Mouse (Mus musculus) testis, adult 2 months (tissue): ENCODE results near the gene Arhgap4. TPM values are rescaled to one million over a fixed set of nuclear protein-coding genes. Genes with fewer than 3 reads are reported as not detected.

ENCODE experiments used
- H3K27ac ChIP-seq: fragments of 200-500 bp; 2 replicates; pipeline ENCODE4 v1.5.1; 2012; ENCODE audit warnings: low read depth, low read length; ENCODE audit not compliant: control insufficient read depth, insufficient read depth
- H3K27me3 ChIP-seq: fragments of 200-500 bp; 2 replicates; pipeline ENCODE4 v1.6.1; 2012; ENCODE audit warnings: mild to moderate bottlenecking, low read length, moderate library complexity; ENCODE audit not compliant: control insufficient read depth, insufficient read depth
- H3K36me3 ChIP-seq: fragments of 200-500 bp; 2 replicates; pipeline ENCODE4 v1.6.1; 2012; ENCODE audit warnings: mild to moderate bottlenecking, low read length; ENCODE audit not compliant: control insufficient read depth, insufficient read depth
- H3K4me1 ChIP-seq: fragments of 200-500 bp; 2 replicates; pipeline ENCODE4 v1.6.1; 2012; ENCODE audit warnings: low read length; ENCODE audit not compliant: control insufficient read depth, insufficient read depth
- H3K4me3 ChIP-seq: fragments of 200-500 bp; 2 replicates; pipeline ENCODE4 v1.5.1; 2012; ENCODE audit warnings: low read depth, mild to moderate bottlenecking, low read length, moderate library complexity, mixed read lengths; ENCODE audit not compliant: control insufficient read depth
- CTCF ChIP-seq: fragments of 200-500 bp; IDR thresholded peaks from 2 replicates; pipeline ENCODE4 v1.5.1; 2012; ENCODE audit warnings: low read depth, mild to moderate bottlenecking, inconsistent platforms, low read length, moderate library complexity; ENCODE audit not compliant: control insufficient read depth, insufficient read depth, insufficient replicate concordance
- POLR2A ChIP-seq: fragments of 200-500 bp; IDR thresholded peaks from 2 replicates; pipeline ENCODE4 v1.6.1; 2012; ENCODE audit warnings: low read depth, mild to moderate bottlenecking, inconsistent platforms, low read length, moderate library complexity; ENCODE audit not compliant: control insufficient read depth
- polyA plus RNA-seq: library from polyadenylated mRNA; depleted of rRNA; stranded (reverse); fragments of >200 nt; gene quantifications from 2 replicates; pipeline ENCODE4 v1.2.3, GENCODE M21; 2012; rRNA removed

Gene Arhgap4
- polyA plus RNA-seq, 1 experiment = 0.44 TPM

DNA sequence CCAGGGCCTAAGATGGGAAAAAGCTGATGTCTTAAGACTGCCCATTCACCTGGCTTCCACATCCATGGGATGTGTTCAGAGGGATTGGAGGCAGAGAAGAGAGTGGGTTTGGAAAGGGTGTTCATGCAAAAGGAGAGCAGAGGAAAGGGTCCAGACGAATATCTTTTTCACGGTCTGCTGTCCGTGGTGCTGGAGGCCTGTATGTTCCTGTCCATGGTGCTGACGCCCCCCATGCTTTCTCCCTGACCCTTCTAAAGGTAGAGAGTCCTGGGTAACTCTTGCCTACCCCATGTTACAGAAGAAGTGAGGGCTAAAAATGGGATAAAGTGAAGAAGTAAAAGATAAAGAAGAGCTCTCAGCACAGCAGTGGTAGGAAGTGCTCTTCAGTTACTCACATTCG is 52.3 kb downstream of the Arhgap4 start:
- H3K4me1 ChIP-seq = no peaks in the 10 kb centered on the region
- H3K27me3 ChIP-seq = no peaks in the 10 kb centered on the region
- TF ChIP-seq POLR2A (no peak), CTCF (no peak)
- no peaks in the 10 kb centered on the region for H3K36me3 ChIP-seq
- no peak overlapping the region for H3K4me3 ChIP-seq
- H3K27ac ChIP-seq = no peak overlapping the region

DNA sequence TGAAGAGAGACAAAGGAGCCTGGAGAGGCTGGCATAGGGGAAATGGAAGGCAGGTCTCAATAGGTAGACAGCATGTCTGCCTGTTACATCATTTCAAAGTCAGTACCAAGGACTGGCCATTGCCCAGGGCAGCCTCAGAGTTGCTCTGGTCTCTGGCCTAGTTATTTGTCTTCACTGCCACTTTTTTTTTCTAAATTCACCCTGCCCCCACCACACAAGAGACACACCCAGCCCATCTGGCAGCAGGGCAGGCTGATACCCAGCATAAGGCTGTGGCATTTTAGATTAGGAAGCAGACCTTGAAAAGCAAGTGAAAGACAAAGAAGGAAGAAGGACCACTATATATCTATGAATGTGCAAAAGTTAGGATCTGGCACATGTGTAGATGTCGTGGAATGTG is 53.8 kb downstream of the Arhgap4 start:
- no peak overlapping the region for H3K27ac ChIP-seq
- H3K4me1 ChIP-seq = no peaks in the 10 kb centered on the region
- no peaks in the 10 kb centered on the region for H3K36me3 ChIP-seq
- no peak overlapping the region for H3K4me3 ChIP-seq
- no peaks in the 10 kb centered on the region for H3K27me3 ChIP-seq
- no peak for TF ChIP-seq POLR2A
- no peak for TF ChIP-seq CTCF

DNA sequence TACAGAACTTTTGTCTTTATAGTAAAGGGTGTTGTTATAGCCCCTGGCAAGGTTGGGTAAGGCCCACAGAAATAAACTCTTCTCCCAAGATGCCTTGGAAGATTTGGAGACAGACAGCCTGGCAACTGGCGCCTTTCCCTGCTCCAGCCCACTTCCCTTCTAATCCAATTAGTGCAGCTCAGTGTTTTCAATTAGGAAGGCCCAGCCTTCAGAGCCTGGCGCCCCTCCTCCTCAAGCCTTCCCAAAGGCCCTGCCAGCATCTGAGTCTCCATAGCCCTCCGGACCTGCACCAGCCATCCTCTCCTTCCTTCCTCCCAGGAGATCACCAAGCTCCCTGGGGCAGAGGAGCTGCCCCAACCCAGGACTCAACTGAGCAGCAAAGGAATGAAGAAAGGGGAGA is 54.4 kb downstream of the Arhgap4 start:
- no peaks in the 10 kb centered on the region for H3K36me3 ChIP-seq
- TF ChIP-seq CTCF = no peak
- TF ChIP-seq POLR2A = no peak
- H3K4me3 ChIP-seq = no peak overlapping the region
- no peaks in the 10 kb centered on the region for H3K4me1 ChIP-seq
- no peaks in the 10 kb centered on the region for H3K27me3 ChIP-seq
- no peak overlapping the region for H3K27ac ChIP-seq

DNA sequence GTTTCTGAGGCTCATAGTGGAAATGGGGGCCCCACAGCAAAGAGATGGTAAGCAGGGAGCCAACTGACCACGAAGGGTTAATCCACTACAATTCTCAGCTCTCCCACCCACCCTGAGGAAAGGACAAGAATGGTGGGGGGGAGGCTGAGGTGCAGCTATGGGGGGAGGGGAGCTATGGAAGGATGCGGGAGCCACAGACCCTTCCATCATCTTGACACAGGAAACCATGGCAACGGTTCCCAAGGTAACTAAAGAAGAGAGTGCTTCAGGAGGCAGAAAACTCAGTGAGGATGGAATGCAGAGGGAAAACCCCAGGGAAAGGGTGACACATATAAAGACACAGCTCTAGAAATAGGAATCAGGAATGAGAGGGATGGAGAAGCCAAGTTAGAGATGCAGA is 57.0 kb downstream of the Arhgap4 start:
- Histone ChIP-seq H3K27me3 (no peaks in the 10 kb centered on the region), H3K27ac (no peak overlapping the region), H3K4me3 (no peak overlapping the region), H3K36me3 (no peaks in the 10 kb centered on the region), H3K4me1 (no peaks in the 10 kb centered on the region)
- TF ChIP-seq CTCF (no peak), POLR2A (no peak)

DNA sequence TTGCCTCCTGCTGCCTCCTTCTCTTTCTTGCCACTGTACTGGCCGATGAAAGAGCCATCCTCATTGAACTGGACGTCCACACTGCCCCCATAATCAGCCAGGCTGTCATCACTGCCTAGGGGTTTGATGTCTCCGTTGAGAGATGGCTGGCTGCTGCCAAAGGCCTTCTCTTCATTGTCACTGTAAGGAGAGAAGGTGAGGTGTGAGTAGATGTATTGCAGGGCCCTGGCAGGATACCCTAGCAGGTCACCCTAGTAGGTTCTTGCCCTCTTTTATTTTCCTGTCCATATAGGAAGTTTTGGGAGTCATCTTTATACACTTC is 66.6 kb downstream of the Arhgap4 start:
- no peak overlapping the region for H3K27ac ChIP-seq
- TF ChIP-seq CTCF = no peak
- no peak for TF ChIP-seq POLR2A
- no peaks in the 10 kb centered on the region for H3K27me3 ChIP-seq
- H3K4me1 ChIP-seq = no peaks in the 10 kb centered on the region
- no peak overlapping the region for H3K4me3 ChIP-seq
- no peaks in the 10 kb centered on the region for H3K36me3 ChIP-seq

DNA sequence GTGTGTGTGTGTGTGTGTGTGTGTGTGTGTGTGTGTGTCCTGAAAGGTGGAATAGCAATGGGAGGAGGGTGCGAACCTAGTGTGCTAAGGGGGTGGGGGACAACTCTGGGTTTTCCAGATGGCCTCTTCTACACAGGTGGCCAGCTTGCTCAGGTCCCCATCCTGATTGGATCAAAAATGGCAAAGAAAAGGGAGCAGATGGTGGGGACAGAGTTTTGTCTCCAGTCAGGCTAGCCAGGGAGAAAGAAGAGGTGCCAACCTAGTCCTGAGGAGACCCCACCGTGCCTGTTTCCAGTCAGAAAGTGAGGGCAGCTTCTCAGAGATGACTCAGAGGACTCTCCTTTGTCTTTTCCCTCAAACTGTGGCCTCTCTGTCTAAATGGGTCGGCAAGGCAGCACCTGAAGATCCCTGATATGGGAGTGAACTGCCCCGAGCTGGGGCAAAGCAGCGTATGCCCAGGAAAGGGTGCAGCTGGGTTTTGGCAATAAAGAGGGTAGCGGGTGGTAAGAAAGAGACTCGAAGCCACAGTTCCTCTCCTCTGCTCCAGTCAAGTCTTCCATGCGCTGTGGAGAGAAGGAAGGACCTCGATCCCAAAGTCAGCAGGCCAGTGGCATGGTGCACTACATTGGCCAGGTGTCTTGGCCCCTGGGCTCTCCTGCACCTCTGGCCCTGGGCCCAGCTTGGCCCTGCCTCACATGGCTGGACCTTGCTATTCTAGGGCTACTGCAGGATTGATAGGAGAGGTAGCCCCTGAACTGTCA is 67.2 kb downstream of the Arhgap4 start:
- Histone ChIP-seq H3K36me3 (no peaks in the 10 kb centered on the region), H3K27me3 (no peaks in the 10 kb centered on the region)

More for the DNA sequence above, 67.2 kb downstream of the Arhgap4 start:
- Histone ChIP-seq H3K4me3 (no peak overlapping the region), H3K4me1 (no peaks in the 10 kb centered on the region), H3K27ac (no peak overlapping the region)
- TF ChIP-seq POLR2A (no peak), CTCF (no peak)

Other genes starting within 250 kb of the Arhgap4 start
- 4.9 and 5.7 TPM in 2 replicates for gene Slc6a8, start 248.7 kb downstream of the Arhgap4 start, polyA plus RNA-seq
- 10.8 and 12.2 TPM in 2 replicates for gene Bcap31, start 205.7 kb downstream of the Arhgap4 start, polyA plus RNA-seq
- 21.1 and 24.4 TPM in 2 replicates for gene Abcd1, start 205.3 kb downstream of the Arhgap4 start, polyA plus RNA-seq
- gene Plxnb3, start 164.8 kb downstream of the Arhgap4 start, polyA plus RNA-seq = 0.06 and 0.07 TPM in 2 replicates
- 0.36 and 0.64 TPM in 2 replicates for gene Srpk3, start 147.5 kb downstream of the Arhgap4 start, polyA plus RNA-seq
- gene Idh3g, start 135.0 kb downstream of the Arhgap4 start, polyA plus RNA-seq = 37.8 and 43.9 TPM in 2 replicates
- 49.0 and 53.3 TPM in 2 replicates for gene Ssr4, start 134.8 kb downstream of the Arhgap4 start, polyA plus RNA-seq
- 0.49 and 0.55 TPM in 2 replicates for gene Pdzd4, start 96.9 kb downstream of the Arhgap4 start, polyA plus RNA-seq
- not detected in 2 replicates for gene Avpr2, start 29.8 kb downstream of the Arhgap4 start, polyA plus RNA-seq
- 0.06 and 0.35 TPM in 2 replicates for gene L1cam, start 25.8 kb downstream of the Arhgap4 start, polyA plus RNA-seq
- gene Naa10, start 74 bp upstream of the Arhgap4 start, polyA plus RNA-seq = 3.7 and 5.4 TPM in 2 replicates
- 2.1 and 3.1 TPM in 2 replicates for gene Renbp, start 9.0 kb upstream of the Arhgap4 start, polyA plus RNA-seq
- 10.7 and 13.8 TPM in 2 replicates for gene Hcfc1, start 44.5 kb upstream of the Arhgap4 start, polyA plus RNA-seq
- gene Irak1, start 102.0 kb upstream of the Arhgap4 start, polyA plus RNA-seq = 12.8 and 17.0 TPM in 2 replicates
- gene Opn1mw, start 205.6 kb upstream of the Arhgap4 start, polyA plus RNA-seq = not detected in 2 replicates
- gene Mecp2, start 213.5 kb upstream of the Arhgap4 start, polyA plus RNA-seq = 0.74 and 0.76 TPM in 2 replicates
- 1.2 and 1.7 TPM in 2 replicates for gene Tex28, start 246.0 kb upstream of the Arhgap4 start, polyA plus RNA-seq